ENCODE assay signal across 20 mouse cellular contexts in the genomic region with DNA sequence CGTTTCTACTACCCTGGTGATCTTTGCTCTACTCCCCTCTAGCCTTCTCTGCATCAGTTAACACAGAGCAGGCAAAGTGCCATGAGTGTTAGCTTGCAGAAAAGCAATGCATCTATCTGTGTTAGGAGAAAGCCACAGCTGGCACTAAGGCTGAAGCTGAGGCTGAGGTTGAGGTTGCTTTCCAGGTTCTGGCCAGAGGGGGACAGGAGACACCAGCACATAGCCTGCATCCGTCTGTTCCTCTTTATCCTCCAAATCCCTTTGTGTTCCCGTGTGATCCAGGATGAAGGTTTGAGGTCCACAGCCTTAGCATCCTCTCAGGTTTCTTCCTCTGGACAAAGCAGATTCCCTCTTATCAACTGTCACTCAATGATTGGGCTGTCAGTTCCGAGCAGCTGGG.
"Had no signal": no experiment of that assay in that cellular context is flagged by ENCODE, and none has a peak within 500 bp of the region (broad histone marks: within the 10 kb centered on the region; RNA-seq: fewer than 3 reads in every experiment).

No protein-coding gene starts in this region.

- H3K4me3 ChIP-seq: layer of hippocampus, adult 2 months; limb, embryonic 10.5 days; limb, embryonic 13.5 days; liver, embryonic 12.5 days; liver, embryonic 15.5 days; midbrain, embryonic 13.5 days; myocyte; neural tube, embryonic 13.5 days had no signal

- H3K9ac ChIP-seq: limb, embryonic 13.5 days; liver, embryonic 12.5 days; liver, embryonic 15.5 days; midbrain, embryonic 13.5 days; neural tube, embryonic 13.5 days had no signal

- H3K9me3 ChIP-seq: limb, embryonic 10.5 days; limb, embryonic 13.5 days; liver, embryonic 12.5 days; liver, embryonic 15.5 days; midbrain, embryonic 13.5 days; neural tube, embryonic 13.5 days had no signal

- ATAC-seq: liver, embryonic 12.5 days; lung, postnatal 0 days; midbrain, embryonic 13.5 days had no signal

- H3K27me3 ChIP-seq: limb, embryonic 13.5 days; liver, embryonic 12.5 days; liver, embryonic 15.5 days; midbrain, embryonic 13.5 days; neural tube, embryonic 13.5 days had no signal

- H3K4me2 ChIP-seq: limb, embryonic 13.5 days; liver, embryonic 12.5 days; liver, embryonic 15.5 days; midbrain, embryonic 13.5 days; neural tube, embryonic 13.5 days had no signal

- H3K4me1 ChIP-seq: limb, embryonic 10.5 days; limb, embryonic 13.5 days; liver, embryonic 12.5 days; liver, embryonic 15.5 days; midbrain, embryonic 13.5 days; neural tube, embryonic 13.5 days had no signal

- H3K27ac ChIP-seq: kidney, postnatal 0 days; layer of hippocampus, adult 2 months; limb, embryonic 10.5 days; limb, embryonic 13.5 days; liver, embryonic 12.5 days; liver, embryonic 15.5 days; macrophage; midbrain, embryonic 13.5 days; neural tube, embryonic 13.5 days had no signal

- H3K36me3 ChIP-seq: limb, embryonic 10.5 days; limb, embryonic 13.5 days; liver, embryonic 12.5 days; liver, embryonic 15.5 days; midbrain, embryonic 13.5 days; neural tube, embryonic 13.5 days had no signal

- DNase-seq: kidney, adult 2 months; kidney, postnatal 25 days; layer of hippocampus, adult 9-11 months; liver; lung, adult 18-20 months; retina, postnatal 1 day; right cerebral cortex, postnatal 25 days; thymus, adult 18-20 months; thymus, postnatal 36 days had no signal
